Comparison of ENCODE assay signal across 9 mouse cellular contexts in genomic region chr10:60418137-60418536, GRCm38 (mm10). TPM values are rescaled to one million over a fixed set of nuclear protein-coding genes. Genes with fewer than 3 reads are reported as not detected.
A peak's percentile ranks its signal among the peaks of the same experiment; 100 is the strongest.
DNase-seq lines count a peak whose midpoint lies in the region; ATAC-seq and TF ChIP-seq lines count a peak whose summit lies in the region.
"Had no signal": no experiment of that assay in that cellular context is flagged by ENCODE, and none has a peak within 500 bp of the region (broad histone marks: within the 10 kb centered on the region; RNA-seq: fewer than 3 reads in every experiment).

No protein-coding gene starts in this region.

- no peak for TF ChIP-seq POLR2A in ES-Bruce4 (IDR thresholded peaks at IDR 0.05; ENCODE audit: insufficient read depth, low read length)

- TF ChIP-seq CTCF in ES-Bruce4 (IDR thresholded peaks at IDR 0.05; ENCODE audit: low read depth, low read length): peak; percentile 79

- H3K4me1 ChIP-seq in ES-Bruce4 (ENCODE audit: control insufficient read depth, insufficient read depth, low read length): no peaks in the 10 kb centered on the region
- H3K4me1 ChIP-seq: limb, embryonic 12.5 days had no signal

- no peak overlapping the region for H3K27ac ChIP-seq in ES-Bruce4 (ENCODE audit: insufficient read depth, low read length)
- H3K27ac ChIP-seq: limb, embryonic 12.5 days had no signal

- H3K9ac ChIP-seq in ES-Bruce4 (ENCODE audit: low read depth, poor library complexity, severe bottlenecking): no peak overlapping the region
- H3K9ac ChIP-seq: limb, embryonic 12.5 days had no signal

- no peaks in the 10 kb centered on the region for H3K27me3 ChIP-seq in ES-Bruce4 (ENCODE audit: control insufficient read depth, insufficient read depth, low read length, poor library complexity, severe bottlenecking)

- ATAC-seq in granulocyte monocyte progenitor cell, adult 5-6 weeks (replicated peaks; ENCODE audit: poor library complexity, severe bottlenecking): peak; percentile 30; the same call in 1 of the 2 replicates
- no peak for ATAC-seq in erythroblast, adult 5-6 weeks (replicated peaks; ENCODE audit: low FRiP score, poor library complexity, severe bottlenecking)

- no peaks in the 10 kb centered on the region for H3K9me3 ChIP-seq in ES-Bruce4 (replicated peaks; ENCODE audit: control insufficient read depth, insufficient read depth, low read length, poor library complexity, severe bottlenecking)
- H3K9me3 ChIP-seq: limb, embryonic 12.5 days had no signal

- no peak for TF ChIP-seq EP300 in ES-Bruce4 (IDR thresholded peaks at IDR 0.05; ENCODE audit: insufficient read depth, low read depth, low read length)

- DNase-seq in adipocyte (ENCODE audit: low spot score): peak; percentile 69
- peak; percentile 79 for DNase-seq in embryo, embryonic 10 days (ENCODE audit: low spot score)
- DNase-seq in layer of hippocampus, adult 9-11 months: peak; percentile 28
- DNase-seq in mesoderm, embryonic 11.5 days (ENCODE audit: low read depth, low spot score): peak; percentile 81
- peak; percentile 19 for DNase-seq in skeletal muscle tissue, adult 2 months (ENCODE audit: low read depth, low spot score)

- no peaks in the 10 kb centered on the region for H3K36me3 ChIP-seq in ES-Bruce4 (ENCODE audit: control insufficient read depth, insufficient read depth, low read length, poor library complexity, severe bottlenecking)
- H3K36me3 ChIP-seq: limb, embryonic 12.5 days had no signal

- H3K4me3 ChIP-seq in ES-Bruce4 (ENCODE audit: low read depth, low read length): no peak overlapping the region
- H3K4me3 ChIP-seq: limb, embryonic 12.5 days had no signal

RNA-seq across cellular contexts. Expression of gene Gm17455, which starts 18.6 kb away (rescaled TPM):
- polyA plus RNA-seq in ES-Bruce4 (2011; ENCODE audit: insufficient read depth, insufficient read length, low read depth, missing spikeins): not detected in 2 replicates
- not detected in 2 replicates for total RNA-seq in granulocyte monocyte progenitor cell, adult 5-6 weeks (2014; fragmentation: Nextera tagmentation)
- not detected in 2 replicates for total RNA-seq in granulocyte monocyte progenitor cell, adult 5-6 weeks (2017)
- not detected in 2 replicates for total RNA-seq in erythroblast, adult 5-6 weeks (2015; ENCODE audit: low replicate concordance)
- total RNA-seq in erythroblast, adult 5-6 weeks (2017; ENCODE audit: low replicate concordance): not detected in 2 replicates

Comparison
In these comparisons a context has a peak if more than half of its experiments do, and no peak if none do; other contexts are left out.
1. DNase-seq: peak in every context shown above with its lines; median percentile 81 in mesoderm, embryonic 11.5 days; 79 in embryo, embryonic 10 days; 69 in adipocyte; 28 in layer of hippocampus, adult 9-11 months; 19 in skeletal muscle tissue, adult 2 months.